Mouse (Mus musculus) liver, postnatal 0 days (tissue): ENCODE data around the gene Orc5. TPM values are rescaled to one million over a fixed set of nuclear protein-coding genes. Genes with fewer than 3 reads are reported as not detected.

Source experiments
- ATAC-seq: fragments of 200-750 bp; cut with Nextera tagmentation; 2 replicates; pipeline ENCODE4 v1.8.0; 2017; ENCODE audit warnings: mild to moderate bottlenecking, moderate library complexity
- DNase-seq: peaks from one replicate; pipeline ENCODE4 v3.0.0-alpha.2; 2016
- H3K27ac ChIP-seq: fragments of 300-500 bp; sonication (generic); 2 replicates; pipeline ENCODE4 v1.5.1; 2014; ENCODE audit warnings: antibody characterized with exemption, moderate library complexity, mild to moderate bottlenecking, low read depth
- H3K27me3 ChIP-seq: fragments of 300-500 bp; sonication (generic); 2 replicates; pipeline ENCODE4 v1.6.1; 2014; ENCODE audit warnings: low read length, control low read depth, mixed read lengths; ENCODE audit not compliant: insufficient read depth
- H3K36me3 ChIP-seq: fragments of 300-500 bp; sonication (generic); replicated peaks from 2 replicates; pipeline ENCODE4 v1.6.1; 2014; ENCODE audit warnings: mild to moderate bottlenecking, control low read depth, low read length, moderate library complexity, mixed read lengths; ENCODE audit not compliant: insufficient read depth
- H3K4me1 ChIP-seq: fragments of 300-500 bp; sonication (generic); 2 replicates; pipeline ENCODE4 v1.6.1; 2014; ENCODE audit warnings: antibody characterized with exemption, mild to moderate bottlenecking, control low read depth; ENCODE audit not compliant: insufficient read depth
- H3K4me2 ChIP-seq: fragments of 300-500 bp; sonication (generic); 2 replicates; pipeline ENCODE4 v1.6.1; 2014; ENCODE audit warnings: low read depth, mild to moderate bottlenecking, low read length, moderate library complexity, mixed read lengths
- H3K4me3 ChIP-seq: fragments of 300-500 bp; sonication (generic); 2 replicates; pipeline ENCODE4 v1.5.1; 2014; ENCODE audit warnings: low read depth, low read length
- H3K9ac ChIP-seq: fragments of 300-500 bp; sonication (generic); replicated peaks from 2 replicates; pipeline ENCODE4 v1.6.1; 2014; ENCODE audit warnings: mild to moderate bottlenecking, moderate library complexity
- H3K9me3 ChIP-seq: fragments of 300-500 bp; sonication (generic); 2 replicates; pipeline ENCODE4 v1.6.1; 2016; ENCODE audit warnings: mild to moderate bottlenecking, control low read depth, low read length, mixed read lengths
- CTCF ChIP-seq: sonication (generic); IDR thresholded peaks from 2 replicates; pipeline ENCODE4 v1.5.1; 2016; ENCODE audit warnings: antibody characterized with exemption, low read depth
- EP300 ChIP-seq: IDR thresholded peaks from 2 replicates; pipeline ENCODE4 v1.6.1; 2016; ENCODE audit warnings: antibody characterized with exemption, low read depth, mild to moderate bottlenecking
- WGBS: fragments of 180-500 bp; shearing (Covaris S2); extraction: QIAGEN DNeasy Blood & Tissue Kit; methylation state at CpG from one replicate; pipeline ENCODE4 v1.1.7; 2014; ENCODE audit not compliant: insufficient replicate concordance; 5-methylcytosine and 5-hydroxymethylcytosine counted together
- polyA plus RNA-seq: library from polyadenylated mRNA; unstranded; fragments of >200 nt; fragmentation: Nextera tagmentation; extraction: Ambion mirVana; gene quantifications from 2 replicates; pipeline ENCODE4 v1.2.1, GENCODE M21; 2015

Orc5 gene
- polyA plus RNA-seq, 1 experiment from 2014 or later = 26.3 TPM

GRCm38 (mm10) chr5:22545305-22545704 is 4.9 kb downstream of the Orc5 start:
- Histone ChIP-seq H3K4me2 (peak overlapping the region; percentile 29), H3K9me3 (no peaks in the 10 kb centered on the region), H3K4me3 (no peak overlapping the region), H3K27me3 (no peaks in the 10 kb centered on the region), H3K27ac (peak overlapping the region; percentile 26), H3K9ac (no peak overlapping the region), H3K36me3 (peaks cover 45% of the 10 kb centered on the region), H3K4me1 (peaks cover 21% of the 10 kb centered on the region)
- no peak for DNase-seq
- TF ChIP-seq CTCF (no peak), EP300 (peak; percentile 79)
- no peak for ATAC-seq

- Histone ChIP-seq H3K27me3 (no peaks in the 10 kb centered on the region), H3K4me2 (no peak overlapping the region), H3K4me1 (peaks cover 13% of the 10 kb centered on the region), H3K4me3 (no peak overlapping the region), H3K9me3 (no peaks in the 10 kb centered on the region), H3K36me3 (peaks cover 65% of the 10 kb centered on the region), H3K27ac (no peak overlapping the region), H3K9ac (no peak overlapping the region)
- ATAC-seq (no peak), DNase-seq (no peak)
- WGBS = 94% methylated on average over 2 of the region's 2 CpGs
- TF ChIP-seq EP300 = no peak
- TF ChIP-seq CTCF = no peak
These were observed 7.6 kb downstream of the Orc5 start for GRCm38 (mm10) chr5:22542676-22543075.

DNA sequence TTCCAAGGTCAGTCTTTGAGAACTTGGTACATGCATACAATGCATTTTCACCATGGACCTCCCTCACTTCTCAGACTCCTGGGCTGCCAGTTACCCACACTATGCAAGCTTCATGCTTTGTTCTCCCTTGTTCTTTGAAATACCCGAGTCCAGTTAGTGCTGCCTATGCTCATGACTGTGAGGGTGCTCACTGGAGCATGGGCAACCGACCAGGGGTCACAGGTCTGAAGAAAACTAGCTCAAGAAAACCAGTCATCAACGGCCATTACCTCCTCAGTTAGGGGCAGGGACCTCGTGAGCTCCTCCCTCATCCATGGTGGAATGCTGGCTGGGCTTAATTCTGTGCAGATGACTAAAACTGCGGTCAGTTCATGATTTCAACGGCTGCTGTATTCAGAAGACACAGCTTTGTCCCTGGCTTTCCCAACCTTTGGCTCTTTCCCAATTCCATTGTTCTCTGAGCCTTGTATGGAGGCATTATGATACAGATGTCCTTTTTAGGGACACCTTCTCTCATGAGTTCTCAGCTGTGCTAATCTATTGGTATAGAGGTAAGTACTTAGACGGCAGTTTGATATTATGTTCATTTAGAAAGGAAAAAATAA is 11.1 kb downstream of the Orc5 start:
- Histone ChIP-seq H3K9me3 (no peaks in the 10 kb centered on the region), H3K27ac (no peak overlapping the region), H3K27me3 (no peaks in the 10 kb centered on the region), H3K36me3 (peaks cover 46% of the 10 kb centered on the region), H3K4me1 (no peaks in the 10 kb centered on the region), H3K4me3 (no peak overlapping the region), H3K4me2 (no peak overlapping the region), H3K9ac (no peak overlapping the region)
- DNase-seq (no peak), ATAC-seq (no peak)
- 93% methylated on average over 7 of the region's 7 CpGs for WGBS
- TF ChIP-seq EP300 (no peak), CTCF (no peak)

GRCm38 (mm10) chr5:22536695-22537094 is 13.5 kb downstream of the Orc5 start:
- DNase-seq (no peak), ATAC-seq (no peak)
- Histone ChIP-seq H3K4me2 (no peak overlapping the region), H3K4me1 (no peaks in the 10 kb centered on the region), H3K27ac (no peak overlapping the region), H3K9ac (no peak overlapping the region), H3K9me3 (no peaks in the 10 kb centered on the region), H3K4me3 (no peak overlapping the region), H3K36me3 (peaks cover 45% of the 10 kb centered on the region), H3K27me3 (no peaks in the 10 kb centered on the region)
- TF ChIP-seq CTCF (no peak), EP300 (no peak)
- 83% methylated on average over 1 of the region's 1 CpGs for WGBS

DNA sequence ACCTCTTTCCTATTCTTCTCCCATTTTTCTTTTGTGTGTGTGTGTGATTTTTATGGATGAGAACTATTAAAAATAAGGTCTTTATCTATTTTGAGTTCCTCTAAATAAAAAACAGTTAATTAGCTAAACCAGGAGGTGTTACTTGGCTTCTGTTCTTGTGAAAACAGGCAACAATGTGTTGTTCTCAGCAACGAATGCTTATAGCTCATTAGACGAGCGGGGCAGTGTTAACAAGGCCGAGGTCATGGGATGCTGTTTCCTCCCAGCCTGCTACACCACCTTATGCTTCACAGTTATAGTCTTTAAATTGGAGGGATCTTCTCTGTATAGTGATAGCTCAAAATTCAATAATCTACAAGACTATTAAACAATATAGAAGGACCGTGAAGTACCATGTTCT is 17.7 kb downstream of the Orc5 start:
- no peak overlapping the region for H3K4me2 ChIP-seq
- no peak for ATAC-seq
- no peak for DNase-seq
- H3K9me3 ChIP-seq = no peaks in the 10 kb centered on the region
- H3K4me1 ChIP-seq = no peaks in the 10 kb centered on the region
- peaks cover 37% of the 10 kb centered on the region for H3K36me3 ChIP-seq
- no peaks in the 10 kb centered on the region for H3K27me3 ChIP-seq
- no peak overlapping the region for H3K4me3 ChIP-seq
- no peak overlapping the region for H3K9ac ChIP-seq
- no peak overlapping the region for H3K27ac ChIP-seq
- TF ChIP-seq EP300 = no peak
- no peak for TF ChIP-seq CTCF
- 92% methylated on average over 5 of the region's 5 CpGs for WGBS

DNA sequence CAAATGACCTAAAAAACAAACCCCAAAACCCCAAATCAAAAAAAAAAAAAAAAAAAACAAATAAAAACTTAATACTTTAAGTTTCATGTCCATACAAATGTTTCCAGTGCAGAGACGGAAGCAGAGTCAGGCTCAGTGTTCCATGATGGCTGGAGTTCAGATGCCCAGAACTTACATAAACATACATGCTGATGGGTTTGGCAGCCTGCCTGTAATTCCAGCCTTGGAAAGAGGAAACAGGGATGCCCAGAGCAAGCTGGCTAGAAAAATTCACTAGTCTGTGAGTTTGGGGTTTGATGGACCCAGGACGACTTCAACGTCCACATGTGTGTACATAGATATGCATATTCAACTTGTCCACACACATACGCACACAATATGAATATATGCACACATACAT is 27.6 kb downstream of the Orc5 start:
- Histone ChIP-seq H3K27ac (no peak overlapping the region), H3K4me3 (no peak overlapping the region), H3K4me1 (no peaks in the 10 kb centered on the region), H3K9ac (no peak overlapping the region), H3K36me3 (peaks cover 48% of the 10 kb centered on the region), H3K27me3 (no peaks in the 10 kb centered on the region), H3K9me3 (no peaks in the 10 kb centered on the region), H3K4me2 (no peak overlapping the region)
- no peak for ATAC-seq
- WGBS = 81% methylated on average over 4 of the region's 4 CpGs
- DNase-seq = no peak
- no peak for TF ChIP-seq EP300
- TF ChIP-seq CTCF = no peak

GRCm38 (mm10) chr5:22519708-22520107 is 30.5 kb downstream of the Orc5 start:
- Histone ChIP-seq H3K4me2 (no peak overlapping the region), H3K9ac (no peak overlapping the region), H3K9me3 (no peaks in the 10 kb centered on the region), H3K36me3 (peaks cover 32% of the 10 kb centered on the region), H3K4me3 (no peak overlapping the region), H3K27me3 (no peaks in the 10 kb centered on the region), H3K4me1 (no peaks in the 10 kb centered on the region), H3K27ac (no peak overlapping the region)
- no peak for DNase-seq
- no peak for TF ChIP-seq CTCF
- no peak for TF ChIP-seq EP300
- 76% methylated on average over 2 of the region's 2 CpGs for WGBS
- ATAC-seq = no peak
